Mouse (Mus musculus) brain, embryonic 14.5 days (tissue): ENCODE measurements around the gene Opcml.

Experiments
- CTCF ChIP-seq: fragments of 200-500 bp; IDR thresholded peaks from 2 replicates; pipeline ENCODE4 v1.5.1; 2012; ENCODE audit warnings: inconsistent platforms, mild to moderate bottlenecking, moderate library complexity, borderline replicate concordance; ENCODE audit not compliant: insufficient read depth, insufficient read length; ENCODE audit errors: extremely low read depth
- POLR2A ChIP-seq: fragments of 200-500 bp; IDR thresholded peaks from 2 replicates; pipeline ENCODE4 v1.6.1; 2012; ENCODE audit warnings: mild to moderate bottlenecking, inconsistent platforms, borderline replicate concordance; ENCODE audit not compliant: poor library complexity, insufficient read depth, insufficient read length, severe bottlenecking; ENCODE audit errors: extremely low read depth

GRCm38 (mm10) chr9:28157092-28157491 is 366.5 kb downstream of the Opcml start:
- no peak for TF ChIP-seq CTCF
- no peak for TF ChIP-seq POLR2A
